Mouse (Mus musculus) spleen, adult 2 months (tissue): ENCODE data around the gene Vps45.

ENCODE experiments used
- CTCF ChIP-seq: fragments of 200-500 bp; IDR thresholded peaks from 2 replicates; pipeline ENCODE4 v1.5.1; 2011; ENCODE audit warnings: mild to moderate bottlenecking, inconsistent platforms; ENCODE audit not compliant: insufficient read depth, insufficient read length, insufficient replicate concordance; ENCODE audit errors: extremely low read depth
- POLR2A ChIP-seq: fragments of 200-500 bp; IDR thresholded peaks from 2 replicates; pipeline ENCODE4 v1.6.1; 2011; ENCODE audit warnings: low read depth, low read length, inconsistent platforms

- no peak for TF ChIP-seq CTCF
- no peak for TF ChIP-seq POLR2A
Measured at GRCm38 (mm10) chr3:96043104-96043503, 15.2 kb downstream of the Vps45 start.
